Mouse (Mus musculus) liver, adult 2 months (tissue): Measurements from ENCODE around the gene C1qb. TPM values are rescaled to one million over a fixed set of nuclear protein-coding genes. Genes with fewer than 3 reads are reported as not detected.

Experiments used
- DNase-seq: peaks from one replicate; pipeline ENCODE4 v3.0.0-alpha.2; 2011; ENCODE audit warnings: low read depth, low spot score; ENCODE audit errors: extremely low read depth
- H3K27ac ChIP-seq: fragments of 200-500 bp; replicated peaks from 2 replicates; pipeline ENCODE4 v1.5.1; 2012; ENCODE audit warnings: low read depth, mild to moderate bottlenecking, control low read depth, inconsistent platforms, low read length; ENCODE audit not compliant: insufficient read depth
- H3K27me3 ChIP-seq: fragments of 200-500 bp; 2 replicates; pipeline ENCODE4 v1.6.1; 2012; ENCODE audit warnings: mild to moderate bottlenecking, moderate library complexity, low read length, inconsistent platforms; ENCODE audit not compliant: control insufficient read depth, insufficient read depth
- H3K36me3 ChIP-seq: fragments of 200-500 bp; 2 replicates; pipeline ENCODE4 v1.6.1; 2012; ENCODE audit warnings: low read length, inconsistent platforms; ENCODE audit not compliant: control insufficient read depth, insufficient read depth
- H3K4me1 ChIP-seq: fragments of 200-500 bp; 2 replicates; pipeline ENCODE4 v1.6.1; 2011; ENCODE audit warnings: low read length; ENCODE audit not compliant: control insufficient read depth, insufficient read depth
- H3K4me3 ChIP-seq: fragments of 200-500 bp; 2 replicates; pipeline ENCODE4 v1.5.1; 2011; ENCODE audit warnings: low read depth, mild to moderate bottlenecking, control low read depth, low read length, moderate library complexity; ENCODE audit not compliant: insufficient read depth
- H3K79me2 ChIP-seq: fragments of 200-500 bp; 2 replicates; pipeline ENCODE4 v1.6.1; 2012; ENCODE audit warnings: inconsistent platforms, mild to moderate bottlenecking, low read length, moderate library complexity; ENCODE audit not compliant: control insufficient read depth, insufficient read depth
- H3K9ac ChIP-seq: fragments of 200-500 bp; 2 replicates; pipeline ENCODE4 v1.6.1; 2012; ENCODE audit warnings: low read depth, mild to moderate bottlenecking, control low read depth, inconsistent platforms, low read length
- CTCF ChIP-seq: fragments of 200-500 bp; IDR thresholded peaks from 2 replicates; pipeline ENCODE4 v1.5.1; 2011; ENCODE audit warnings: low read depth, low read length, control low read depth
- POLR2A ChIP-seq: fragments of 200-500 bp; IDR thresholded peaks from 2 replicates; pipeline ENCODE4 v1.6.1; 2011; ENCODE audit warnings: low read length, control low read depth; ENCODE audit not compliant: insufficient read depth; ENCODE audit errors: extremely low read depth
- WGBS: fragments of 180-500 bp; shearing (Covaris S2); methylation state at CpG from one replicate; pipeline ENCODE4 v1.1.7; 2018; 5-methylcytosine and 5-hydroxymethylcytosine counted together
- polyA plus RNA-seq: library from polyadenylated mRNA; depleted of rRNA; stranded (reverse); fragments of >200 nt; gene quantifications from 2 replicates; pipeline ENCODE4 v1.2.3, GENCODE M21; 2012; rRNA removed
- total RNA-seq: library from RNA; depleted of rRNA; stranded (reverse); fragments of >200 nt; gene quantifications from 2 replicates; pipeline ENCODE4 v1.2.3, GENCODE M21; 2014; rRNA removed

C1qb gene
- total and polyA plus RNA-seq, 2 experiments, result 68.4 to 88.8 TPM

- peaks cover 24% of the 10 kb centered on the region; the same call in 1 of the 2 replicates for H3K27me3 ChIP-seq
- H3K4me1 ChIP-seq, result no peaks in the 10 kb centered on the region
- H3K4me3 ChIP-seq, result no peak overlapping the region
- DNase-seq, result no peak
- H3K36me3 ChIP-seq, result no peaks in the 10 kb centered on the region
- no peaks in the 10 kb centered on the region for H3K79me2 ChIP-seq
- TF ChIP-seq POLR2A (no peak), CTCF (no peak)
- no peak overlapping the region for H3K27ac ChIP-seq
- 75% methylated on average over 21 of the region's 21 CpGs for WGBS
- H3K9ac ChIP-seq, result no peak overlapping the region
Observed at GRCm38 (mm10) chr4:136833619-136834351, 52.2 kb downstream of the C1qb start.

- Histone ChIP-seq H3K27me3 (peaks cover 24% of the 10 kb centered on the region; the same call in 1 of the 2 replicates), H3K36me3 (no peaks in the 10 kb centered on the region), H3K4me3 (no peak overlapping the region), H3K4me1 (no peaks in the 10 kb centered on the region), H3K79me2 (no peaks in the 10 kb centered on the region), H3K9ac (no peak overlapping the region), H3K27ac (no peak overlapping the region)
- TF ChIP-seq POLR2A (no peak), CTCF (no peak)
- WGBS, result 53% methylated on average over 16 of the region's 16 CpGs
- no peak for DNase-seq
Observed at GRCm38 (mm10) chr4:136832559-136833232, 53.3 kb downstream of the C1qb start.

DNA sequence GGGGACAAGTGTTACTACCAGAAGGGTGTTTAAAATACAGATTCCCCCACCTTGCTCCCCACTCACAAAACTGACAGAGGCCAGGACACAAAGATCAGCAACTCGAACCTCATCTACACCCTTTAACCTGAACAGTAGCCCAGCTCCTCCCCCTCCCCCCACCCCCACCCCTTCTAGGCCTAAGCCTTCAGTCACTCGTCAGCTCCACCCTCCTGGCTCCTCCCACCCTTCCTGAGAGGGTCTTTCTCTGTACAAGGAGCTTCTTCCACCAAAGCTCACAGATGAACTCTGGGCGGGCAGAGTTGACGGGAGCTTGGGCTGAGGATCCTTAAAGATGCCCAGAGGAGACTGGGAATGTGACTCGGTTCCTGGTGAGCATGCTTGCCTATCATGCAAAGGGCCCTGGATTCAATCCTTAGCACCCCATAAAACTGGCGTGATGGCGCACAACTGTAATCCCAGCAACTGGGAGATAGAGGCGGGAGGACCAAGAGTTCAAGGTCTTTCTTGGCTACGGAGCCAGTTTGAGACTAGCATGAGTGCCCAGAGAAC lies 55.6 kb downstream of the C1qb start:
- peaks cover 13% of the 10 kb centered on the region; the same call in 1 of the 2 replicates for H3K27me3 ChIP-seq
- H3K9ac ChIP-seq, result no peak overlapping the region
- no peak for DNase-seq
- no peak overlapping the region for H3K27ac ChIP-seq
- WGBS, result 44% methylated on average over 9 of the region's 9 CpGs
- H3K36me3 ChIP-seq, result no peaks in the 10 kb centered on the region
- TF ChIP-seq CTCF, result no peak
- TF ChIP-seq POLR2A, result no peak
- no peak overlapping the region for H3K4me3 ChIP-seq
- no peaks in the 10 kb centered on the region for H3K4me1 ChIP-seq
- no peaks in the 10 kb centered on the region for H3K79me2 ChIP-seq

Other genes with a start within 250 kb of the C1qb start
- gene Ephb2, start 50.2 kb downstream of the C1qb start, total RNA-seq, result 0.20 and 0.37 TPM in 2 replicates
- gene Ephb2, start 50.2 kb downstream of the C1qb start, polyA plus RNA-seq, result 0.18 and 0.27 TPM in 2 replicates
- 82.9 and 89.6 TPM in 2 replicates for gene C1qc, start 6.9 kb upstream of the C1qb start, total RNA-seq
- 66.3 and 104 TPM in 2 replicates for gene C1qc, start 6.9 kb upstream of the C1qb start, polyA plus RNA-seq
- 76.5 and 86.2 TPM in 2 replicates for gene C1qa, start 12.6 kb upstream of the C1qb start, total RNA-seq
- gene C1qa, start 12.6 kb upstream of the C1qb start, polyA plus RNA-seq, result 47.3 and 76.4 TPM in 2 replicates
- gene Epha8, start 70.6 kb upstream of the C1qb start, total RNA-seq, result not detected in 2 replicates
- gene Epha8, start 70.6 kb upstream of the C1qb start, polyA plus RNA-seq, result not detected in 2 replicates
- 2.5 and 5.7 TPM in 2 replicates for gene Zbtb40, start 162.6 kb upstream of the C1qb start, total RNA-seq
- 3.9 and 5.1 TPM in 2 replicates for gene Zbtb40, start 162.6 kb upstream of the C1qb start, polyA plus RNA-seq